Mouse (Mus musculus) thymus, adult 2 months (tissue): ENCODE measurements around the gene Vmn2r100. TPM values are rescaled to one million over a fixed set of nuclear protein-coding genes. Genes with fewer than 3 reads are reported as not detected.

Source experiments
- DNase-seq: peaks from one replicate; pipeline ENCODE4 v3.0.0; 2021
- H3K27ac ChIP-seq: fragments of 200-500 bp; 2 replicates; pipeline ENCODE4 v1.5.1; 2012; ENCODE audit warnings: low read length, control low read depth; ENCODE audit not compliant: control insufficient read depth, insufficient read depth
- H3K27me3 ChIP-seq: fragments of 200-500 bp; 2 replicates; pipeline ENCODE4 v1.6.1; 2012; ENCODE audit warnings: mild to moderate bottlenecking, low read length, moderate library complexity, mixed read lengths; ENCODE audit not compliant: control insufficient read depth, insufficient read depth
- H3K36me3 ChIP-seq: fragments of 200-500 bp; 2 replicates; pipeline ENCODE4 v1.6.1; 2012; ENCODE audit warnings: mild to moderate bottlenecking, low read length, moderate library complexity; ENCODE audit not compliant: control insufficient read depth, insufficient read depth
- H3K4me1 ChIP-seq: fragments of 200-500 bp; replicated peaks from 2 replicates; pipeline ENCODE4 v1.6.1; 2012; ENCODE audit warnings: low read length; ENCODE audit not compliant: control insufficient read depth, insufficient read depth
- H3K4me3 ChIP-seq: fragments of 200-500 bp; 2 replicates; pipeline ENCODE4 v1.5.1; 2012; ENCODE audit warnings: mild to moderate bottlenecking, low read length, control low read depth, moderate library complexity; ENCODE audit not compliant: control insufficient read depth, insufficient read depth
- CTCF ChIP-seq: fragments of 200-500 bp; IDR thresholded peaks from 2 replicates; pipeline ENCODE4 v1.5.1; 2012; ENCODE audit warnings: mild to moderate bottlenecking, control low read depth, low read length, moderate library complexity, borderline replicate concordance; ENCODE audit not compliant: control insufficient read depth, poor library complexity, insufficient read depth; ENCODE audit errors: extremely low read depth
- POLR2A ChIP-seq: fragments of 200-500 bp; IDR thresholded peaks from 2 replicates; pipeline ENCODE4 v1.6.1; 2012; ENCODE audit warnings: mild to moderate bottlenecking, low read length, control low read depth, moderate library complexity; ENCODE audit not compliant: control insufficient read depth, poor library complexity, insufficient read depth; ENCODE audit errors: extremely low read depth
- polyA plus RNA-seq: library from polyadenylated mRNA; depleted of rRNA; stranded (reverse); fragments of >200 nt; gene quantifications from 2 replicates; pipeline ENCODE4 v1.2.3, GENCODE M21; 2012; rRNA removed

The Vmn2r100 gene
- polyA plus RNA-seq, result not detected in 2 replicates

GRCm38 (mm10) chr17:19504432-19504831 is at the start of gene Vmn2r100:
Gene Vmn2r100, plus strand, starts transcription at chr17:19504732.
- no peaks in the 10 kb centered on the region for H3K27me3 ChIP-seq
- no peaks in the 10 kb centered on the region for H3K4me1 ChIP-seq
- H3K27ac ChIP-seq, result no peak within 1 kb of the TSS
- H3K36me3 ChIP-seq, result no peaks in the 10 kb centered on the region
- DNase-seq, result no peak
- H3K4me3 ChIP-seq, result no peak within 1 kb of the TSS
- no peak for TF ChIP-seq POLR2A
- TF ChIP-seq CTCF, result no peak

DNA sequence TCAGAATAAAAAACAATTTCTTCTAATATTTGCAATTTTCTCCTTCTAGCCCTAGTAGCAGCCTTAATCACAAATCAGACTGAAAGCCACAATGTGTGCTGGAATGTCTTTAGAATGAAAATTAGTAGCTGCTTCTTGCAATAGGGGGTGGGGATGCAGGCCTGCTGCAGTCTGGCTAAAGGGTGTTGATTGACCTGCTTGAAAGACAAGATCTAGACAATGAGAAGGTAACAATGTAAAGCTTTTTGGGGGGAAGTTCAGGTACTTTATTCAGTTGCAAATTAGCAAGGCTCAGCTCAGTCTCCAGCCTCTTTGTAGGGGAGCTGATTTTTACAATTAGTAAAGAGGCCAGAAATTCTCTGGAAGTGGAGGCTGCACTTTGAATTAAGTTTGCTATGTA is 21.7 kb upstream of the Vmn2r100 start:
- DNase-seq, result no peak
- no peak for TF ChIP-seq POLR2A
- TF ChIP-seq CTCF, result no peak
- Histone ChIP-seq H3K4me1 (no peaks in the 10 kb centered on the region), H3K4me3 (no peak overlapping the region), H3K27me3 (no peaks in the 10 kb centered on the region), H3K27ac (no peak overlapping the region), H3K36me3 (no peaks in the 10 kb centered on the region)

GRCm38 (mm10) chr17:19576927-19577326 is 72.4 kb downstream of the Vmn2r100 start, which contains the start of gene Vmn2r101:
Gene Vmn2r101, plus strand, starts transcription at chr17:19577227.
- no peak for DNase-seq
- Histone ChIP-seq H3K36me3 (no peaks in the 10 kb centered on the region), H3K4me3 (no peak within 1 kb of the TSS), H3K4me1 (no peaks in the 10 kb centered on the region), H3K27me3 (no peaks in the 10 kb centered on the region), H3K27ac (no peak within 1 kb of the TSS)
- TF ChIP-seq POLR2A (no peak), CTCF (no peak)

Other genes starting within 250 kb of the Vmn2r100 start
- gene Vmn2r99, start 142.8 kb upstream of the Vmn2r100 start, polyA plus RNA-seq, result not detected in 2 replicates
- not detected in 2 replicates for gene Vmn2r101, start 72.5 kb downstream of the Vmn2r100 start, polyA plus RNA-seq
- not detected in 2 replicates for gene Vmn2r102, start 155.6 kb downstream of the Vmn2r100 start, polyA plus RNA-seq